Mouse (Mus musculus) limb, embryonic 12.5 days (tissue): Measurements from ENCODE around the gene Cacna1h. TPM values are rescaled to one million over a fixed set of nuclear protein-coding genes. Genes with fewer than 3 reads are reported as not detected.
A peak's percentile ranks its signal among the peaks of the same experiment; 100 is the strongest.

Source experiments
- ATAC-seq: fragments of 200-750 bp; cut with Nextera tagmentation; 2 replicates; pipeline ENCODE4 v1.8.0; 2017; ENCODE audit warnings: low read depth, moderate TSS enrichment; ENCODE audit not compliant: insufficient number of reproducible peaks, insufficient read depth, low FRiP score, low TSS enrichment
- H3K27ac ChIP-seq: fragments of 300-500 bp; sonication (generic); 2 replicates; pipeline ENCODE4 v1.5.1; 2016; ENCODE audit warnings: mild to moderate bottlenecking, moderate library complexity
- H3K27me3 ChIP-seq: fragments of 300-500 bp; sonication (generic); 2 replicates; pipeline ENCODE4 v1.6.1; 2016; ENCODE audit warnings: mild to moderate bottlenecking, moderate library complexity
- H3K36me3 ChIP-seq: fragments of 300-500 bp; sonication (generic); 2 replicates; pipeline ENCODE4 v1.6.1; 2016; ENCODE audit warnings: mild to moderate bottlenecking, moderate library complexity
- H3K4me1 ChIP-seq: fragments of 300-500 bp; sonication (generic); replicated peaks from 2 replicates; pipeline ENCODE4 v1.6.1; 2016
- H3K4me2 ChIP-seq: fragments of 300-500 bp; sonication (generic); 2 replicates; pipeline ENCODE4 v1.6.1; 2016; ENCODE audit warnings: mild to moderate bottlenecking, moderate library complexity
- H3K4me3 ChIP-seq: fragments of 300-500 bp; sonication (generic); replicated peaks from 2 replicates; pipeline ENCODE4 v1.5.1; 2016; ENCODE audit warnings: mild to moderate bottlenecking
- H3K9ac ChIP-seq: fragments of 300-500 bp; sonication (generic); replicated peaks from 2 replicates; pipeline ENCODE4 v1.6.1; 2016; ENCODE audit warnings: mild to moderate bottlenecking, moderate library complexity
- H3K9me3 ChIP-seq: fragments of 300-500 bp; sonication (generic); 2 replicates; pipeline ENCODE4 v1.6.1; 2016; ENCODE audit warnings: mild to moderate bottlenecking, moderate library complexity
- WGBS: fragments of 180-500 bp; shearing (Covaris S2); methylation state at CpG from one replicate; pipeline ENCODE4 v1.1.7; 2016; 5-methylcytosine and 5-hydroxymethylcytosine counted together
- polyA plus RNA-seq: library from polyadenylated mRNA; unstranded; fragments of >200 nt; fragmentation: Nextera tagmentation; extraction: Ambion mirVana; gene quantifications from 2 replicates; pipeline ENCODE4 v1.2.1, GENCODE M21; 2016

The Cacna1h gene
- polyA plus RNA-seq, 1 experiment from 2014 or later, result 10.1 TPM

- no peaks in the 10 kb centered on the region; the same call in 1 of the 2 replicates for H3K27me3 ChIP-seq
- peak overlapping the region; percentile 64 for H3K27ac ChIP-seq
- no peaks in the 10 kb centered on the region for H3K9me3 ChIP-seq
- WGBS, result 91% methylated on average over 3 of the region's 3 CpGs
- no peak overlapping the region for H3K4me3 ChIP-seq
- peaks cover 32% of the 10 kb centered on the region for H3K36me3 ChIP-seq
- no peak for ATAC-seq
- no peak overlapping the region for H3K9ac ChIP-seq
- H3K4me2 ChIP-seq, result no peak overlapping the region
- H3K4me1 ChIP-seq, result peaks cover 56% of the 10 kb centered on the region
Measured at GRCm38 (mm10) chr17:25420998-25421397, 12.6 kb downstream of the Cacna1h start.

DNA sequence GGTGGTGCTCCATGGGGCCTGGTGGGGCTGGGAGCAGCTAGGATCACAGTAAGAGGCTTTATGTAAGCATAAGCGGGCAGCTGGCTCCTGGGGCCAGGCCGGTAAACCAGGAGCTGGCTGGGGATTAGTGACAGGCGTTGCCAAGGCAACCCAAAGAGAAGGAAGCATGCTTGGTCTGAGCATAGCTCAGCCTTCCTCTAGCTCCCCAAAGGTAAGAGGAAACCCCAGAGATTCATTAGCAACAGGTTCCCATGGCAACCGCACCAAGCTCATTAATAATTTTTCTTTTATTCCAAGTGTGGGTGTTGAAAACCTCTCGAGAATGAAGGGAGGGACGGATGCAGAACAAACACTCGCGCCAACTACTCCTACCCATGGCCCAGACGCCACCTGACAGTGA, 14.7 kb downstream of the Cacna1h start:
- 0 out of 2 replicates have a peak overlapping the region, but pooled peaks have one; percentile 27 for H3K9ac ChIP-seq
- H3K27ac ChIP-seq, result peak overlapping the region; percentile 64
- peaks cover 77% of the 10 kb centered on the region for H3K4me1 ChIP-seq
- peak overlapping the region; percentile 18 for H3K4me2 ChIP-seq
- H3K36me3 ChIP-seq, result peaks cover 25% of the 10 kb centered on the region
- 31% methylated on average over 9 of the region's 9 CpGs for WGBS
- H3K27me3 ChIP-seq, result no peaks in the 10 kb centered on the region
- H3K9me3 ChIP-seq, result no peaks in the 10 kb centered on the region
- no peak overlapping the region for H3K4me3 ChIP-seq
- ATAC-seq, result 0 out of 2 replicates have a peak, but pooled peaks have one; percentile 9

DNA sequence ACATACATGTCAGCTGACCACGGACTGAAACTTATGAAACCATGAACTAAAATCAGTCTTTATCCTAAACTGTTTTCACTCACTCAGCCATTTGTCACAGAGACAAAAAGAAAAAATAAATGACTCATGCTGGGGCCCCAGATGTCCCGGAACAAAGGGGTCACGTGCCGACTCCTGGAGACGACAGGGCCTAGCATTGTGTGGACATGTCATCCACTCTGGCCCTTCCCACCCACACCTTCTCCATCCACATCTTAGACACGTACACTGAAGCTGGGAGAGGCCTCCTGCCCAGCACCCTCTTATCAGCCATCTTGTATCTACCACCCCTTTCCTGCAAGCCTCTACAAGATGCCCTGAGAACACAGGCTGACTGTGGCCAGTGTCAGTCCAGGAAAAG, 15.6 kb downstream of the Cacna1h start:
- Histone ChIP-seq H3K36me3 (peaks cover 20% of the 10 kb centered on the region), H3K27me3 (no peaks in the 10 kb centered on the region), H3K4me2 (no peak overlapping the region), H3K4me1 (peaks cover 81% of the 10 kb centered on the region), H3K27ac (peak overlapping the region; percentile 64), H3K9ac (no peak overlapping the region), H3K4me3 (no peak overlapping the region), H3K9me3 (no peaks in the 10 kb centered on the region)
- 89% methylated on average over 6 of the region's 6 CpGs for WGBS
- ATAC-seq, result no peak

DNA sequence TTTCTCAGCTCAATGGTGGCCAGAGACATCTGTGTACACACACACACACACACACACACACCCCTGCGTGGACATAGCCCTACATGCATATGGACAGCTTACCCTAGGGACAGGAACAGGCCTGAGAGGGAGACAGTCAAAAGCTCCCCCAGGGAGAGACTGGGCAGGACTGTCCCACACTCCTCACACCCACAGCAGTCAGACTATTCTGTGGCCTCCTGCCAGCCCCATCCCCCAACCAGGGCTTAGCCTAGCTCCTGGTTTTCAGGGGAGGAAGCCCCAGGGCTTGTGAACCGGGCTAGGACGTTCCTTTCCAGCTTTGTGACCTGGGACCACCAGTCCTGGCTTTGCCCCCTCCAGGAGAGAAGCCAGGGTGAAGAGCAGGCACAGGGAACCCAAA, 17.4 kb downstream of the Cacna1h start:
- Histone ChIP-seq H3K4me3 (peak overlapping the region; percentile 16), H3K27ac (peak overlapping the region; percentile 95), H3K36me3 (peaks cover 10% of the 10 kb centered on the region; the same call in 1 of the 2 replicates), H3K4me1 (peaks cover 80% of the 10 kb centered on the region), H3K9me3 (0 out of 2 replicates have a peak, but pooled peaks cover 8% of the 10 kb centered on the region), H3K4me2 (peak overlapping the region; percentile 48), H3K27me3 (no peaks in the 10 kb centered on the region), H3K9ac (0 out of 2 replicates have a peak overlapping the region, but pooled peaks have one; percentile 31)
- WGBS, result 6% methylated on average over 3 of the region's 3 CpGs
- peak; percentile 45; the same call in 1 of the 2 replicates for ATAC-seq

DNA sequence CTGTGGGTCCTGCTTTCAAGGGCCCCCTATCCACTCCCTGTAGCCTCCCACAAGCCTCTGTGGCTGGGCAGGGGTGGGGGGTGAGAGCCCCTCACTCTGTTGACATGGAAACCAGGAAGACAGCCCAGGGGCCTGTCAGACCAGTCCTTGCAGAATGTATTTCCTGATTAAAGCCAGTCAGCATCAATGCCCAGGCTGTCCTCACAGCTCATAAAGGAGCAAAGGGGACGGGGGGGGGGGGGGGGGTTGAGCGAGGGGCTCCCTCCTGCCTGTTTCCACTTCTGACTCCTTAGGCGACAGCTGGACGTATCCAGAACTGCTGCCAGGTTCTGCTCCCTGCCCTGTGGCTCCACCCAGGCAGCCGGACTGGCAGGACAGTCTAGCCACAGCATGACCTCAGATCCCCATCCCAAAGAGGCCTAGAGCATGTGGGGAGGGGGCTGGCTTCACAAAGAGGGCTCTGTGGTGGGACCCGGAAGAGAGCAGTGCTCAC, 18.1 kb downstream of the Cacna1h start:
- H3K27me3 ChIP-seq, result no peaks in the 10 kb centered on the region
- H3K36me3 ChIP-seq, result peaks cover 10% of the 10 kb centered on the region; the same call in 1 of the 2 replicates
- ATAC-seq, result peak; percentile 50
- H3K4me2 ChIP-seq, result peak overlapping the region; percentile 48
- peaks cover 80% of the 10 kb centered on the region for H3K4me1 ChIP-seq
- peak overlapping the region; percentile 40 for H3K9ac ChIP-seq
- H3K9me3 ChIP-seq, result 0 out of 2 replicates have a peak, but pooled peaks cover 8% of the 10 kb centered on the region
- peak overlapping the region; percentile 95 for H3K27ac ChIP-seq
- 0% methylated on average over 2 of the region's 6 CpGs for WGBS
- H3K4me3 ChIP-seq, result peak overlapping the region; percentile 16; the same call in 1 of the 2 replicates

GRCm38 (mm10) chr17:25414917-25415316, 18.7 kb downstream of the Cacna1h start:
- Histone ChIP-seq H3K9ac (peak overlapping the region; percentile 40; the same call in 1 of the 2 replicates), H3K27ac (peak overlapping the region; percentile 95), H3K4me2 (peak overlapping the region; percentile 48), H3K27me3 (no peaks in the 10 kb centered on the region), H3K4me3 (0 out of 2 replicates have a peak overlapping the region, but pooled peaks have one; percentile 3), H3K36me3 (peaks cover 14% of the 10 kb centered on the region; the same call in 1 of the 2 replicates), H3K4me1 (peaks cover 80% of the 10 kb centered on the region), H3K9me3 (0 out of 2 replicates have a peak, but pooled peaks cover 8% of the 10 kb centered on the region)
- no peak for ATAC-seq
- 15% methylated on average over 3 of the region's 3 CpGs for WGBS

- peak overlapping the region; percentile 95; the same call in 1 of the 2 replicates for H3K27ac ChIP-seq
Measured at GRCm38 (mm10) chr17:25414209-25414608, 19.4 kb downstream of the Cacna1h start.

GRCm38 (mm10) chr17:25411251-25411650, 22.3 kb downstream of the Cacna1h start:
- Histone ChIP-seq H3K9me3 (0 out of 2 replicates have a peak, but pooled peaks cover 8% of the 10 kb centered on the region), H3K9ac (no peak overlapping the region), H3K36me3 (peaks cover 8% of the 10 kb centered on the region; the same call in 1 of the 2 replicates), H3K27ac (peak overlapping the region; percentile 64), H3K4me1 (peaks cover 75% of the 10 kb centered on the region), H3K27me3 (no peaks in the 10 kb centered on the region), H3K4me2 (no peak overlapping the region), H3K4me3 (no peak overlapping the region)
- ATAC-seq, result no peak
- WGBS, result 54% methylated on average over 4 of the region's 4 CpGs

More at GRCm38 (mm10) chr17:25414209-25414608, 19.4 kb downstream of the Cacna1h start:
- ATAC-seq, result no peak
- H3K9ac ChIP-seq, result no peak overlapping the region
- WGBS, result 67% methylated on average over 4 of the region's 4 CpGs
- H3K4me3 ChIP-seq, result no peak overlapping the region
- H3K36me3 ChIP-seq, result peaks cover 14% of the 10 kb centered on the region; the same call in 1 of the 2 replicates
- 0 out of 2 replicates have a peak, but pooled peaks cover 8% of the 10 kb centered on the region for H3K9me3 ChIP-seq
- no peak overlapping the region for H3K4me2 ChIP-seq
- H3K4me1 ChIP-seq, result peaks cover 80% of the 10 kb centered on the region
- no peaks in the 10 kb centered on the region for H3K27me3 ChIP-seq

GRCm38 (mm10) chr17:25410786-25411185, 22.8 kb downstream of the Cacna1h start:
- H3K27me3 ChIP-seq, result no peaks in the 10 kb centered on the region

GRCm38 (mm10) chr17:25410180-25410579, 23.4 kb downstream of the Cacna1h start:
- Histone ChIP-seq H3K4me1 (peaks cover 75% of the 10 kb centered on the region), H3K4me2 (no peak overlapping the region), H3K9me3 (0 out of 2 replicates have a peak, but pooled peaks cover 8% of the 10 kb centered on the region), H3K4me3 (no peak overlapping the region), H3K36me3 (peaks cover 8% of the 10 kb centered on the region; the same call in 1 of the 2 replicates), H3K27ac (peak overlapping the region; percentile 69; the same call in 1 of the 2 replicates), H3K9ac (no peak overlapping the region), H3K27me3 (no peaks in the 10 kb centered on the region)
- 85% methylated on average over 6 of the region's 6 CpGs for WGBS
- ATAC-seq, result no peak

More at GRCm38 (mm10) chr17:25410786-25411185, 22.8 kb downstream of the Cacna1h start:
- no peak for ATAC-seq
- H3K27ac ChIP-seq, result peak overlapping the region; percentile 64
- H3K4me3 ChIP-seq, result no peak overlapping the region
- 0 out of 2 replicates have a peak, but pooled peaks cover 8% of the 10 kb centered on the region for H3K9me3 ChIP-seq
- peaks cover 8% of the 10 kb centered on the region; the same call in 1 of the 2 replicates for H3K36me3 ChIP-seq
- H3K9ac ChIP-seq, result no peak overlapping the region
- peaks cover 75% of the 10 kb centered on the region for H3K4me1 ChIP-seq
- WGBS, result 42% methylated on average over 7 of the region's 7 CpGs
- no peak overlapping the region for H3K4me2 ChIP-seq

DNA sequence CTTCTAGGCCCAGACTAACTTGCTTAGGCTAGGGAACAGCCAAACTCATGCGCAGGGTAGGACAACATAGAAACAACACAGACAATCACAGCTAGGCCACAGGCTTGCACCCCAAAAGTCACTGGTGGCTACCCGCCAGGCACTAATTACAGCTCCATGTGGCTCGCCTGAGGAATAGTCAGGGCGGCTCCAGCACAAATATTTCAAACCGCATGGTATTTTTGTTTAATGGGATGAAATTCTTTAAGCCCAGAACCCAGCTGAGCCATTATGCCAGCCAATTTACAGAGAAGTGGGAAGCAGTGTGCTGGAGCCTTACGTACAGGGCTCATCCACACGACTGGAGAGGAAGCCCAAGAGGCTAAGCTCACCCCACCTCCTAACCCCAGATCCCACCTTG, 24.0 kb downstream of the Cacna1h start:
- Histone ChIP-seq H3K9ac (no peak overlapping the region), H3K36me3 (peaks cover 8% of the 10 kb centered on the region; the same call in 1 of the 2 replicates), H3K27ac (peak overlapping the region; percentile 69; the same call in 1 of the 2 replicates), H3K27me3 (no peaks in the 10 kb centered on the region), H3K9me3 (0 out of 2 replicates have a peak, but pooled peaks cover 8% of the 10 kb centered on the region), H3K4me1 (peaks cover 75% of the 10 kb centered on the region), H3K4me2 (no peak overlapping the region), H3K4me3 (no peak overlapping the region)
- 56% methylated on average over 7 of the region's 7 CpGs for WGBS
- no peak for ATAC-seq
